Mouse (Mus musculus) midbrain, embryonic 10.5 days (tissue): ENCODE data around the gene Rps10. TPM values are rescaled to one million over a fixed set of nuclear protein-coding genes. Genes with fewer than 3 reads are reported as not detected.

Experiments used
- DNase-seq: peaks from one replicate; pipeline ENCODE4 v3.0.0-alpha.2; 2017; ENCODE audit warnings: low spot score
- H3K27ac ChIP-seq: fragments of 300-500 bp; sonication (generic); replicated peaks from 2 replicates; pipeline ENCODE4 v1.5.1; 2016; ENCODE audit warnings: mild to moderate bottlenecking
- H3K27me3 ChIP-seq: fragments of 300-500 bp; sonication (generic); 2 replicates; pipeline ENCODE4 v1.6.1; 2016; ENCODE audit warnings: low read depth, mild to moderate bottlenecking; ENCODE audit not compliant: poor library complexity, severe bottlenecking
- H3K36me3 ChIP-seq: fragments of 300-500 bp; sonication (generic); 2 replicates; pipeline ENCODE4 v1.6.1; 2016; ENCODE audit warnings: mild to moderate bottlenecking, moderate library complexity
- H3K4me1 ChIP-seq: fragments of 300-500 bp; sonication (generic); 2 replicates; pipeline ENCODE4 v1.6.1; 2016
- H3K4me3 ChIP-seq: fragments of 300-500 bp; sonication (generic); 2 replicates; pipeline ENCODE4 v1.5.1; 2016; ENCODE audit warnings: mild to moderate bottlenecking, moderate library complexity
- H3K9me3 ChIP-seq: fragments of 300-500 bp; sonication (generic); replicated peaks from 2 replicates; pipeline ENCODE4 v1.6.1; 2016; ENCODE audit warnings: mild to moderate bottlenecking
- WGBS: fragments of 180-500 bp; shearing (Covaris S2); methylation state at CpG from one replicate; pipeline ENCODE4 v1.1.7; 2016; 5-methylcytosine and 5-hydroxymethylcytosine counted together
- polyA plus RNA-seq: library from polyadenylated mRNA; unstranded; fragments of >200 nt; fragmentation: Nextera tagmentation; extraction: Ambion mirVana; gene quantifications from 2 replicates; pipeline ENCODE4 v1.2.1, GENCODE M21; 2016

The Rps10 gene
- 731 and 876 TPM in 2 replicates for polyA plus RNA-seq

DNA sequence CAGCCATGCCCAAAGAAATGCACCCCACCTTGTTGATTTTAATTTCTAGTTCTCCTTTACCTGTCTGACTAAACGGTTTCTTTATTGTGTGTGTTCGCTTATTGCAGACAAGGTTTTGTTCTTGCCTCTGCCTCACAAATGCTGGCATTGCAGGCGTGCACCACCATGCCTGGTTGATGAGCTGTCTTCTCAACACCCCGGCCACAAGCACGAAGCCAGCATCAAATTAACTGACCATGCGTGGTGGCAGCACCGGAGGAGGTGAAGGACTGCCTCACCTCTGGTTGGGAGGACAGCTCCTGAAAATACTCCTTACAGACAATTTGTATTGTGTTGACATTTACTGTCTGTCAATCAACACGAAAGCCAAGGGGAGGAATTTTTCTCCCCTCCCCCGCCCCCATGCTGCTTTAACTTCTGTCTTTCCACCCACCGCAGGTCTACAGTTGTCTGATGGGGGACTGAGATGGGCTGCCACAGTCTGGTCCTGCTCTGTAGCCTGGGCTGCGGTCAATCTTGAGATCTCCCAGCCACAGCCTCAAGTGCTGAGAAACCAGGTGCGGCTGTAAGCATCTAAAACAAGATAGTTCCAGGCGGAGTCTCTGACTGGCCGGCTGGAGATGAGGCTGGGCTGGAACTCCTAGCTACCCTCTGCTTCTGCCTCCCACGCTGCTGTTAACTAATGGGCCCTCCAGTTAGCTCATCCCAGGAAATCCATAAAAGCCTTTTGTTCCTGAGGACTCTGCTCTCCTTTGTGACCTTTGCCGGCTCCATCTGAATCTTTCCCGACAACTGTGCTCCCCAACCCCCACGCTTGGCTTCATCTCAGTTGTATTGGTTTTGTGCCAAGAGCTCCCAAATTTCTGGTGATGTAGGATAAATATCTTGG lies at the start of gene Rps10:
TSS of gene Rps10 (minus strand) at position 538 of the 889 bp plus-strand sequence.
- H3K4me3 ChIP-seq = peak within 1 kb of the TSS; percentile 82
- no peaks in the 10 kb centered on the region for H3K9me3 ChIP-seq
- H3K27ac ChIP-seq = peak within 1 kb of the TSS; percentile 96
- DNase-seq = no peak
- peaks cover 41% of the 10 kb centered on the region for H3K4me1 ChIP-seq
- no peaks in the 10 kb centered on the region for H3K27me3 ChIP-seq
- 57% methylated on average over 18 of the region's 18 CpGs for WGBS
- peaks cover 29% of the 10 kb centered on the region for H3K36me3 ChIP-seq

DNA sequence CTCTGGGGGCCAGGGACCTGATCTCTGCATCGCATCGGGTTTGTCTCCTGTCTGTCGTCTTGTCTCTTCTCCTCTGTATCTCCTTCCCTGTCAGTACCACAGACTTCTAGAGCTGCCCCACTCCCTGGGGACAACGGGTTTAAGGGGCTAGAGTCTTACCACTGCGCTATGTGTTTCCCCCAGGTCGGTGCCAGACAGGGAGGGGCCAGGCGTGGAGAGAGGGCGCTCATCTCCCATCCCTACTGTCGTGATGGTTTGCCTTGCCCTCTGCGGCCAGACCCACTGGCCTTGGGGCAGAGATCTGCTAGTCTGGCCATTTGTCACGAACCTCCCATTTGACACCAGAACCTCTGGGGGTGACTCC lies 49.1 kb upstream of the Rps10 start:
- Histone ChIP-seq H3K9me3 (no peaks in the 10 kb centered on the region), H3K27me3 (peaks cover 64% of the 10 kb centered on the region), H3K36me3 (no peaks in the 10 kb centered on the region), H3K4me3 (peak overlapping the region; percentile 63), H3K27ac (peak overlapping the region; percentile 72), H3K4me1 (peaks cover 37% of the 10 kb centered on the region)
- WGBS = 3% methylated on average over 11 of the region's 11 CpGs
- DNase-seq = peak; percentile 27

DNA sequence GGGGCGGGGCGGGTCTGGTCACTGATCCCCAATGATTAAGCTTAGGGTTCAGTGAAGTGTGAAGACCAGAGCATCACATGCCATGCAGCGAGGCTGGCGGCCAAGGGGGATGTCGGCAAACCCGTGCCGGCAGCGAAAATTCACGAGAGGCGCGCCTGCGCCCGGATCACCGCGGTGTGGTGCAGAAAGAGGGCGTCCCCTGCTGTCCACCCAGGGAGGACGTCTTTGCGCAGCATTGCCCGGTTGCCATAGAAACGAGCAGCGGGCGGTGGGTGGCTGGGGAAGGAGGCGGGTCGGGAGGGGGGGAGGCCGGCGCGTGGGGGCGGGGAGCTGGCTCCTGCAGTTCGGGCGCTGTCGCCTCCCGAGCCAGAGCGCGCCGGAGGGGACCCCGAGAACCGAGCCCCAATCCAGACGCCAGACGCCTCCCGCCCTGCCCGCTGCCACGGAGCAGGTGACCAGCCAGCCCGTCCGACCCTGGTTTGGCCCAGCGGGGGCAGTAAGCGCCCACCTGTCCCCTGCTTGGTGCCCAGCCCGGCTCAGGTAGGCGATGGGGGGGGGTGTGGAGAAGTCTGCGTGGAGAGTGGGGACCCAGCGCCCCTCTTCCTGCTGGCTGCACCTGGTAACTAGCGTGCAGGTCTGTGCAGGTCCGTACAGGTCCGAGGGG lies 48.5 kb upstream of the Rps10 start:
- no peaks in the 10 kb centered on the region for H3K36me3 ChIP-seq
- DNase-seq = peak; percentile 84
- H3K9me3 ChIP-seq = no peaks in the 10 kb centered on the region
- H3K4me3 ChIP-seq = peak overlapping the region; percentile 63
- H3K4me1 ChIP-seq = peaks cover 40% of the 10 kb centered on the region
- WGBS = under 1% methylated on average over 50 of the region's 53 CpGs
- H3K27me3 ChIP-seq = peaks cover 64% of the 10 kb centered on the region
- peak overlapping the region; percentile 72 for H3K27ac ChIP-seq

DNA sequence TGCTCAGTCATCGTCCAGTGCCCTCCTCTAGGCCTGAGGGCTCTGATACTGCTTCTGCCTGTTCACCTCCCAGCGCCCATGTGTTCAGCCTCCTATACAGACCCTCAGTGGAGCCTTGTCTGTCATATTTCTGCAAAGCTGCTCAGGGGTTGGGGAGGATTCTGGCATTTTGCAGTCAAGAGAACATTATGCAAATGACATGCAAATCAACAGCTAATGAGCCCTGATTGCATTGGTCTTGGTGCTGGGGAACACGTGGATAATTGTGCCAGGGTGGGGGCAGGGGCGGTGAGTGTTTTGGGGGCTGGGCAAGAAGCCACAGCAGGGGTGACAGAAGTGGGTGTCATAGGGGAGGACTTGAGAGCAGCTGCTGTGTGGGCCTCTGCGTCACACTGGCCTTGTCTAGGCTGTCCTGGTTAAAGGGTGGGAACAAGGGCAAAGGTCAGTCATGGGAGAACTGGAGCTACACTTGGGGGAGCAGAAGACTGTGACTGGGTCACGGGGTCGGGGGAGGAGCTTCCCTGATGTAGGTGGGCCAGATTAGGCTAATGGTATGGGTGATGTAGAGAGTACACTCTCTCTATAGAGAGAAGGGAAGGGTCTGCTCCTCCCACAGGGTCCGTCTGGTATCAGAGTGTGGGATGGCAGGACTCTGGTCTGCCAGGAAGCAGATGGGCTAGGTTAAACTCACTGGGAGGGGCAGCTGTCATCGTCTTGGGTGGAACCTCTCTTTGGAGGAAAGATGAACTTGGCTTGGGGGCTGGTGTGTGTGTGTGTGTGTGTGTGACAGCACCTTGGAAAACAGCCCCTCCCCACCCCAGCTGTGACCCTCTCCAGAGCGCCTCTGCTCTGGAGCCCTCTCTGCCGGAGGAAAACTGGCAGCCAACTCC lies 42.7 kb upstream of the Rps10 start:
- peak overlapping the region; percentile 52 for H3K27ac ChIP-seq
- H3K4me1 ChIP-seq = peaks cover 31% of the 10 kb centered on the region
- WGBS = 45% methylated on average over 11 of the region's 11 CpGs
- peaks cover 18% of the 10 kb centered on the region for H3K27me3 ChIP-seq
- no peaks in the 10 kb centered on the region for H3K9me3 ChIP-seq
- no peaks in the 10 kb centered on the region for H3K36me3 ChIP-seq
- DNase-seq = no peak
- H3K4me3 ChIP-seq = no peak overlapping the region

DNA sequence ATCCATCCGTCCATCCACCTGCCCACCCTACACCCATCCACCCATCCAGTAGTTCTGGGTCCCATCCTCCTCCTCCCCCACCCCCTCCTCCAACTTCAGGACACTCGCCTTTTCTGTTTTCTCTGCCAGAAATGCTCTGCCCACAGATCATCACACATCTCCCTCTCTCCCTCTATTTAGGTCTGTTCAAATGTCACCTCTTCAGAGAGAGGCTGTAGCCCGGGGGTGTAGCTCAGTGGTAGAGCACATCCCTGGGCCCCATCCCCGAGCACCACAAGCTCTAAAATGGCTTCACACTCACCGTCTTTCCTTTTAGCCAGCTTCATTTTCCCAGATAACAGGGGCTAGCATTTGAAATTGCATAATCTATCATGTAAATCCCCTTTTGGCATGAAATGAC lies 41.3 kb upstream of the Rps10 start:
- H3K4me1 ChIP-seq = peaks cover 31% of the 10 kb centered on the region
- no peak overlapping the region for H3K27ac ChIP-seq
- H3K36me3 ChIP-seq = no peaks in the 10 kb centered on the region
- peaks cover 4% of the 10 kb centered on the region; the same call in 1 of the 2 replicates for H3K27me3 ChIP-seq
- DNase-seq = no peak
- no peaks in the 10 kb centered on the region for H3K9me3 ChIP-seq
- WGBS = 91% methylated on average over 5 of the region's 5 CpGs
- no peak overlapping the region for H3K4me3 ChIP-seq

DNA sequence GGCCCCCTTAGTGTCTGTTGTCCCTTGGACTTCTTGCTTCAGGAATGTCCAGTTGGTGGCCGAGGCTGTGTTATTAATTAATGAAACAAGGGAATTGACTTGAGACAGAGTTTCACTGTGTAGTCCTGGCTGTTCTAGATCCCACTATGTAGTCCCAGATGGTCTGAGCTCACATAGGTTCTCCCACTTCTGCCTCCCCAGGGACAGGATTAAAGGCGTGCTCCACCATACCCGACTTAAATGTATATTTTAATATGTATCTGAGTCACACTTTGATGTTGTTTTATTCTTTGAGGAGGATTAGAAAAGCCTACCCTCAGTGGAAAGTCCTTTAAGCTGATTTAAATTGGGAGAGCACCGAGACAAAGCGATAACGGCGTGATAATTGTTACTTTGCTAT lies 39.8 kb upstream of the Rps10 start:
- peaks cover 31% of the 10 kb centered on the region for H3K4me1 ChIP-seq
- 73% methylated on average over 7 of the region's 7 CpGs for WGBS

DNA sequence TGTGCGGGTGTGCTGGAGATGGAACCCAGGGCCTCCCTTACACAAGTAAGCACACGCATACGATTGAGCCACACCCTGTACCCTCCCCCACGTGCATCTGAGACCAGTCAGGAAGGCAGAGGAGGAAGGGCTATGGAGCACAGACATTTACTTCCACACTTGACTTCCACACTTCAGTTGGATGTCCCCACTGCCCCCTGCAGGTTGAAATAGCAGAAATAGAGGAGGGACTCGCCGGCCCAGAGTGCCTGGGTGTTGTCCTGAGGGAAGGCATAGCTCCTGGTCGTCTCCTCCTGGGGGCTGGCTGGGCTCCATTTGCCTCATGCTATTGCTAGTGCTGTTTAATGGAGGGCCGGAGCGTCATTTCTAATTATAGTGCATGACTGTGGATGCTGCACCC lies 39.0 kb upstream of the Rps10 start:
- Histone ChIP-seq H3K27ac (no peak overlapping the region), H3K4me1 (peaks cover 31% of the 10 kb centered on the region), H3K4me3 (no peak overlapping the region), H3K9me3 (no peaks in the 10 kb centered on the region), H3K27me3 (no peaks in the 10 kb centered on the region), H3K36me3 (no peaks in the 10 kb centered on the region)
- 74% methylated on average over 9 of the region's 9 CpGs for WGBS
- DNase-seq = no peak

More for the DNA sequence above, 39.8 kb upstream of the Rps10 start:
- Histone ChIP-seq H3K4me3 (no peak overlapping the region), H3K27me3 (no peaks in the 10 kb centered on the region), H3K27ac (no peak overlapping the region), H3K36me3 (no peaks in the 10 kb centered on the region), H3K9me3 (no peaks in the 10 kb centered on the region)
- DNase-seq = no peak

DNA sequence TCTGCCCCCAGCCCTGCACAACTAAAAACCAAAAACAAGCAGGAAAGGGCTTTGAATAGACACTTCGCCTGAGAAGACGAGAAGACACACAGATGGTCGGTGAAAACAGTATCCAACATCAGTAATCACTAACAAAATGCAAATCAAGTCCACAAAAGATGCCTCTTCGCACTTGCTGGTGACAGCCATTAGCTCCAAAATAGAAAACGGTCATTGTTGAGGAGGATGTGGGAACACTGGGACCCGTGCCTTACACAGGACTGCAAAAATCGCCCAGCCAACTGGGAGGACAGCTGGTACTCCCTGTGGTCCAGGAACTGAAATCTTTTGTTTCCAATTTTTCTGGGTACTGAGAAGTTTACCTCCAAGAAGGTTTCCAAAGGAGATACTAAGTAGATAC lies 37.5 kb upstream of the Rps10 start:
- H3K27ac ChIP-seq = no peak overlapping the region
- H3K36me3 ChIP-seq = no peaks in the 10 kb centered on the region
- no peak for DNase-seq
- WGBS = 90% methylated on average over 7 of the region's 7 CpGs
- H3K27me3 ChIP-seq = no peaks in the 10 kb centered on the region
- no peak overlapping the region for H3K4me3 ChIP-seq
- peaks cover 18% of the 10 kb centered on the region for H3K4me1 ChIP-seq
- no peaks in the 10 kb centered on the region for H3K9me3 ChIP-seq

DNA sequence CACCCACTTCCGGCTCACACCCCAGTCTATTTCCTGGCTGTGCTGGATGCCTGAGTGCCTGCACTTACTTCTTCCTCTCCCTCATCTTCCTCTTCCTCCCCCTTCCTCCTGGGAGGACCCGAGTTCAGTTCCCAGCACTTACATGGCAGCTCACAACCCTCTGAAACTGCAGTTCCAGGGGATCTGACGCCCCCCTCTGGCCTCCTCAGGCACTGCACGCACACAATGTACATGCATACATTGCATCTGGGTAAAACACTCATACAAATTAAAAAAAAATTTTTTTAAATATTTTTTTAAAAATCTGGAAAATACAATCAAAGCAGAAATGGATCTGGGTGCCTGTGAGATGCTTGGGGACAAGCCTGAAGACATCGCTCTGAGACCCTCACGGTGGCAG lies 35.3 kb upstream of the Rps10 start:
- Histone ChIP-seq H3K27ac (no peak overlapping the region), H3K4me1 (peaks cover 11% of the 10 kb centered on the region; the same call in 1 of the 2 replicates), H3K27me3 (no peaks in the 10 kb centered on the region), H3K9me3 (no peaks in the 10 kb centered on the region), H3K36me3 (no peaks in the 10 kb centered on the region), H3K4me3 (no peak overlapping the region)
- DNase-seq = no peak
- WGBS = 83% methylated on average over 6 of the region's 6 CpGs

DNA sequence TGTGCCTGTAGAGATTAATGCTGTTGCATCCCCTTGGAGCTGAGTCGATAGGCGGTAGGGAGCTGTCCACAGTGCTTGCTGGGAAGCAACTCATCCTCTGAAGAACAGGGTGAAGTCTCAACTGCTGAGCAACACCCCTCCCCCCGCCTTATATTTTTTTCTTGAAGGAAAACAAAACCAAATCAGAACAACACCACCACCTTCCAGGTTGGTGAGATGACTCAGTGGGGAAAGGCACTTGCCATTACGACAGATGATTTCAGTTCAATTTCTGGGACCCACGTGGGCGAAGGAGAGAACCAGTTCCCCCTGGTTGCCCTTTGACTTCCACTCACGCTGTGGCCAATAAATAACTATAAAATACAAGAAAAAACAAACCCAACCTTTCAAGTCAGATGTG lies 22.3 kb upstream of the Rps10 start:
- Histone ChIP-seq H3K27ac (no peak overlapping the region), H3K4me3 (no peak overlapping the region)
- WGBS = 79% methylated on average over 7 of the region's 7 CpGs

DNA sequence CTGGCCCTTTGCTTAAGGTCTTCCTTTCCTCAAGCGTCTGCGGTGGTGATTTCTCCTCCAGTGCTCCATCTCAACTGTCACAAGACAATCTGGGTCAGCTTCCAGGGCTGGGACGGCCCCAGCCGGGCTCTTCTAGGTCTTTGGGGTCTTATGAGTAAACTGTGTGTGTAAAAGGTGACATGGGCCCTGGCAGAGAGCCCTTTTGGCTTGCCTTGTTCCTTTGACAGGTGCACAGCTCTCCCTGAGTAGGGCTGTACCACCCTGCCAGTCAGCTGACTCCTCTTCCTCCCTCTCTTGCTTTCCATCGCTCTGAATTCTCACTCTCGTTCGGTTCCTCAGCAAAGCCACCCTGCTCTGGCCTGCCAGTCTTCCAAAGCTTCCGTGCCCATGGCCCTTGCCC lies 20.7 kb upstream of the Rps10 start:
- H3K36me3 ChIP-seq = no peaks in the 10 kb centered on the region
- H3K4me3 ChIP-seq = no peak overlapping the region
- 82% methylated on average over 8 of the region's 8 CpGs for WGBS
- H3K9me3 ChIP-seq = no peaks in the 10 kb centered on the region
- peaks cover 44% of the 10 kb centered on the region for H3K27me3 ChIP-seq
- H3K27ac ChIP-seq = no peak overlapping the region
- no peak for DNase-seq
- H3K4me1 ChIP-seq = peaks cover 19% of the 10 kb centered on the region

More for the DNA sequence above, 22.3 kb upstream of the Rps10 start:
- Histone ChIP-seq H3K9me3 (no peaks in the 10 kb centered on the region), H3K36me3 (no peaks in the 10 kb centered on the region), H3K4me1 (peaks cover 19% of the 10 kb centered on the region), H3K27me3 (peaks cover 41% of the 10 kb centered on the region)
- DNase-seq = no peak

DNA sequence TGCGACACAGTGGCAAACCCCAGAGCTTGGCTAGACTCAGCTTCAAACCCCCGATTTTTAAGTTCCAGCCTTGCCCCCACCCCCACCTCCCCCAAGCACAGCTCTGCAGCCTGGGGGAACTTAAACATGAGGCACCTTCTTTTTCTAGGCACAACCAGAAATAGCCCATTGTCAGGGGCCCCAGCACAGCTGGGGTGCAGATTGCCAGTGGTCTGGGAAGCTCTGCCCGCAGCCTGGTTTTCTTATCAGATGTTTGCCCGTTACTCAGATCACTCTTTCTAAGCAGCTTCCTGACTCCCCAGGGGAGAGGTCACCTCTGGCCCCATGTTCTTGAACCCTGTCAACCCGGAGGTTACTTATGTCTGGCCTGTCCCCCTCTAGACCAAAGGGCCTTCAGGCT lies 19.9 kb upstream of the Rps10 start:
- H3K27me3 ChIP-seq = peaks cover 44% of the 10 kb centered on the region
- H3K9me3 ChIP-seq = no peaks in the 10 kb centered on the region
- H3K4me3 ChIP-seq = peak overlapping the region; percentile 69
- 23% methylated on average over 5 of the region's 5 CpGs for WGBS
- H3K36me3 ChIP-seq = no peaks in the 10 kb centered on the region
- no peak for DNase-seq
- H3K4me1 ChIP-seq = peaks cover 19% of the 10 kb centered on the region
- no peak overlapping the region for H3K27ac ChIP-seq
